Mouse (Mus musculus): ENCODE measurements around the gene Olfr1396. TPM values are rescaled to one million over a fixed set of nuclear protein-coding genes. Genes with fewer than 3 reads are reported as not detected.

Gene Olfr1396
- polyA plus RNA-seq, 1 experiment from 2014 or later, result not detected

DNA sequence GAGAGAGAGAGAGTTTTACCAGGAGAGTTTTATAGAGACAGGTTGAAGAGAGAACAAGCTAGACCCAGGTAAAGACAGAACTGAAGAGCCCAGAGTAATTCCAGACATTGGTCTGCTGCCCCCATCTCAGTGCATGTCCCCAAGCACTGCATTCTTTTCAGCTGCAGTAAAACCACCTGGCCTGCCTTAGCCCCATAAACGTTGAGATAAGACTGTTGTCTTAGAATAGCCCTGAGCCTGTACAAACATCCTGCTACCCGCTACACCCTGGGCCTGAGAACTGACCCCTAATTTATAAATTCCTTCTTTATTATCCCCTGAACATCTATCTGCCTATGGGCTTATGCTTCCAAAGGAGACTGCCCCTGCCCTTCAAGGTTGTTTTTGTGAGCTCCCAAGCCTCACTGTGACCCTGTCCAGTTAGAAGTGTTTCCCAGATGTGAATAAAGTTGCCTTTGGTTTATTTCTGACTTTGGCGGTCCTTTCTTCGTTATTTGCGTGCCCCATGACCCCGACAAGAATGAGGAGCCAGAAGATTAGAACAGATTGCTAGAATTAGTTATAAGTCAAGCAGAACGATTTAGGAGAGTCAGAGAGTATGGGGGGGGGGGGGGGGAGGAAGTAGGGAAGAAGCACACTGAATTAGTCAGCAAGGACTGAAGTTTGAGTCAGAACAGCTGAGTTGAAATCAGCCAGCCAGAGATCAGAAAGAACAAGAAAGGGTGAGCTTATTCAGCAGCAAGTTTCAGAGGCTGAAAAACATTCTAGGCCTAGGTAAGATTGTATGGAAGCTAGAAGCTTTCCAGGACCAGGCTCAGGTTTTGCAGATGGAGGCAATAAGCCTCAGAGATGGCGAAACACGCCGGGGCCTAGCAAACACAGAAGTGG, 6.8 kb downstream of the Olfr1396 start:
- ChIA-PET POLR2A (interaction anchor here (0.5 kb wide), 1 partner anchor 318 kb away, joined by 5 read pairs; no protein-coding TSS in a partner anchor), CTCF (interaction anchor here (0.6 to 4.5 kb wide), 9 partner anchors 12 to 320 kb away, joined by 3 to 21 read pairs (median 3); partner anchors contain the start of gene Irgm1)
- DNase-seq (ENCODE audit: low read depth, low spot score) (no peak), ATAC-seq (no peak)
- no peak for TF ChIP-seq CTCF (IDR thresholded peaks at IDR 0.05)
- peaks cover 10% of the 10 kb centered on the region for H3K27me3 ChIP-seq
- in situ Hi-C loops (cut with MboI; ENCODE audit: low pct_unique_long_range_greater_than_20kb), result loop anchor here (5.0 kb wide), 1 partner anchor 164 kb away; no protein-coding TSS in a partner anchor

GRCm38 (mm10) chr11:49105752-49106151, 8.9 kb downstream of the Olfr1396 start:
- ChIA-PET CTCF (no interaction called here), POLR2A (no interaction called here)
- in situ Hi-C loops (cut with MboI; ENCODE audit: low pct_unique_long_range_greater_than_20kb), result loop anchor here (5.0 kb wide), 1 partner anchor 167 kb away; no protein-coding TSS in a partner anchor
- ATAC-seq, result no peak
- TF ChIP-seq CTCF (IDR thresholded peaks at IDR 0.05), result no peak
- peaks cover 5% of the 10 kb centered on the region for H3K27me3 ChIP-seq
- no peak for DNase-seq (ENCODE audit: low read depth, low spot score)

DNA sequence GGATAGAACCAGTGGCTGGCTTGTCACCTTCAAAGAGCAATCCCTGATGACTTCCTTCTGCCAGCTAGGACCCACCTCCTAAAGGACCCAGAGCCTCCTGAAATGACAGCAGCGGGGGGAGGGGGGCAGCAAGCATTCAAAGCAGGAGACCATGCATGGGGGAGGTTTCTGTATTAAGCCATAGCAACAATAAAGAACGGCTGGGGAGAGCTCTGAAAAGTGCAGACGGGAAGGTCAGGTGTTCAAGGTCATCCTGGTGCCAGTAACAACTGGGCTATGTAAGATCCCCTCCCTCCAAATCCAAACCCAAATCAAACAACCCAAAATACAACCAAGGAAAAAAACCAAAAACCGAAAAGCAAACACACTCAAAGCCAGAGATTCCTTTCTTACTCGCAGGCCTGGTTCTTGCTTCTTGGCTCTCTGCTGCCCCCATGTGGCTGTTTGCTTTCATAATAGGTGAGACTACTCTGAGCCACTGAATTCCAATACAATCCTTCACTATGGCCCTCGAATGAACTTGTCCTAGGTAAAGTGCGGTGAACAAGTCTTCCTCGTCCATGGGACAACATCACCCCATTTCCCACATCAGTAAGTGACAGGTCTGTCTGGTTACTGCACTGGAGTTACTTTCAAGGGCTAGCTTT, 11.5 kb downstream of the Olfr1396 start:
- in situ Hi-C loops (cut with MboI; ENCODE audit: low pct_unique_long_range_greater_than_20kb), result no loop called here
- POLR2A ChIA-PET, result no interaction called here
- no peaks in the 10 kb centered on the region for H3K27me3 ChIP-seq
- peak; percentile 71 for ATAC-seq
- CTCF ChIA-PET, result interaction anchor here (0.7 to 2.7 kb wide), 7 partner anchors 12 to 244 kb away, joined by 3 to 22 read pairs (median 4); partner anchors contain the start of gene Irgm1
- no peak for DNase-seq (ENCODE audit: low read depth, low spot score)
- TF ChIP-seq CTCF (IDR thresholded peaks at IDR 0.05), result peak; percentile 91

DNA sequence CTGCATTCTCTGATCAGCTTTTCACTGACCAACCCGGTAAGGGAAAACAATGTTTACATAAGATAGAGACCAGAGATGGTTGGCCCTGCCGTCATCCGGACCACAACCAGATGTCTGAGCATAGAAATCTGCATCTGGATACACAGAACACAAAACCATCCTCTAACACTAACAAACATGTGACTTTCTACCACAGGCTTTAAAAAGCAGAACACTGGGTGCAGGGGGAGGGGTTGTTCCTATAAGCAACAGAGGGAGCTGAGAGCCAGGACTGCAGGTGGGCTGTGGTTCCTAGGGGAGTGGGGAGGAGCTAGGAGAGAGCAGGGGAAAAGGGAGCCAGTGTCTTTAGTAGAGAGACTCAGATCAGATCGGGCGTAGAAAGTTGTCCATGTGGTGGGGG, 13.2 kb downstream of the Olfr1396 start:
- in situ Hi-C loops (cut with MboI; ENCODE audit: low pct_unique_long_range_greater_than_20kb), result no loop called here
- TF ChIP-seq CTCF (IDR thresholded peaks at IDR 0.05), result no peak
- POLR2A ChIA-PET, result interaction anchor here (1.0 kb wide), 1 partner anchor 16 kb away, joined by 3 read pairs; no protein-coding TSS in a partner anchor
- ATAC-seq, result no peak
- no peaks in the 10 kb centered on the region for H3K27me3 ChIP-seq
- CTCF ChIA-PET, result interaction anchor here (1.7 to 2.4 kb wide), 3 partner anchors 10 to 243 kb away, joined by 3 to 8 read pairs (median 8); no protein-coding TSS in a partner anchor
- no peak for DNase-seq (ENCODE audit: low read depth, low spot score)

GRCm38 (mm10) chr11:49100409-49100808, 14.3 kb downstream of the Olfr1396 start:
- H3K27me3 ChIP-seq, result no peaks in the 10 kb centered on the region
- in situ Hi-C loops (cut with MboI; ENCODE audit: low pct_unique_long_range_greater_than_20kb), result no loop called here
- no peak for TF ChIP-seq CTCF (IDR thresholded peaks at IDR 0.05)
- POLR2A ChIA-PET, result interaction anchor here (1.0 kb wide), 1 partner anchor 15 kb away, joined by 3 read pairs; no protein-coding TSS in a partner anchor
- CTCF ChIA-PET, result interaction anchor here (1.7 to 2.4 kb wide), 4 partner anchors 9 to 241 kb away, joined by 3 to 10 read pairs (median 8); no protein-coding TSS in a partner anchor
- DNase-seq (ENCODE audit: low read depth, low spot score) (no peak), ATAC-seq (no peak)

GRCm38 (mm10) chr11:49095367-49095766, 19.3 kb downstream of the Olfr1396 start:
- ATAC-seq (peak; percentile 98), DNase-seq (ENCODE audit: low read depth, low spot score) (peak; percentile 82)
- POLR2A ChIA-PET, result no interaction called here
- H3K27me3 ChIP-seq, result no peaks in the 10 kb centered on the region
- in situ Hi-C loops (cut with MboI; ENCODE audit: low pct_unique_long_range_greater_than_20kb), result loop anchor here (5.0 kb wide), 2 partner anchors 223 to 298 kb away; partner anchors contain the start of gene Irgm1
- TF ChIP-seq CTCF (IDR thresholded peaks at IDR 0.05), result no peak
- CTCF ChIA-PET, result interaction anchor here (0.6 to 2.7 kb wide), 8 partner anchors 13 to 236 kb away, joined by 3 to 7 read pairs (median 4); no protein-coding TSS in a partner anchor

DNA sequence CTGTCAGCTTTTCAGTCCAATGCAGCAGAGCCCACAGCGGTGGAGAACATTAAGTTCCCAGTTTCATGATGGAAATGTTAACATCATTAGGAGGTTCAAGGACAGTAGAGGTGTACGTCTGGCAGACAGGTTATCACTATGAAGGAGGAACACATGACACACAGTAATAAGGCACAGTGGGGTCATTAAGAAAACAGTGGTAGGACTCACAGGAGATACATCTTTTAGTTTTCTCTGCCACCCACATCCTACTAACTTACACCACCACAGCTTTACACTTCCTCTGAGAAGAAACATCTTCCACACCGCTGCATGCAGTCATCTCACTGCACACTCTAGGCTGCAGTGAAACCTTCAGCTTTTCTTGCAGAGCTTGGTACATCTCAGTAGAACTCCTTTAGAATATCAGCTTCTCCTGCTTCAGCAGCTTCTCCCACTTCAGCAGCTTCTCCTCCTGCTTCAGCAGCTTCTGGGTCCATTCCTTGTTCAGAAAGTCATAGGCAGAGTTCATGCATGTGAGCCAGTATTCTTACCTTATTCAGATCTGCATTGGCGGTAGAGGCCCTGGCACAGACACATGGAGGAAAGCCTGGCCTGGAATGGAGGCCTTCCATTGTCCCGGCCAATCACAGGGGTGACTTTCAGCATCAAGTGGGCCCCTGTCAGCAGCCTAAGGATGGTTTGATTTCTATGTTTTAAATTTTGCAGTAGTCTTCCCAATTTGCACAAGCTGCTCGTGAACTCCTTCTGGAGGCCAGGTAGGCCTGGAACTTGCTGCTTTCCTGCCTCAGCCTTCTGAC, 20.6 kb downstream of the Olfr1396 start:
- POLR2A ChIA-PET, result interaction anchor here (0.6 kb wide), 1 partner anchor 211 kb away, joined by 7 read pairs; no protein-coding TSS in a partner anchor
- no peaks in the 10 kb centered on the region for H3K27me3 ChIP-seq
- CTCF ChIA-PET, result interaction anchor here (1.3 to 2.7 kb wide), 6 partner anchors 9 to 235 kb away, joined by 3 to 7 read pairs (median 4); no protein-coding TSS in a partner anchor
- in situ Hi-C loops (cut with MboI; ENCODE audit: low pct_unique_long_range_greater_than_20kb), result no loop called here
- ATAC-seq (no peak), DNase-seq (ENCODE audit: low read depth, low spot score) (no peak)
- TF ChIP-seq CTCF (IDR thresholded peaks at IDR 0.05), result no peak

GRCm38 (mm10) chr11:49092786-49093185, 21.9 kb downstream of the Olfr1396 start:
- DNase-seq (ENCODE audit: low read depth, low spot score), result no peak
- CTCF ChIA-PET, result interaction anchor here (1.2 to 2.7 kb wide), 5 partner anchors 8 to 298 kb away, joined by 3 to 8 read pairs (median 4); no protein-coding TSS in a partner anchor
- in situ Hi-C loops (cut with MboI; ENCODE audit: low pct_unique_long_range_greater_than_20kb), result no loop called here
- ATAC-seq, result no peak
- no peaks in the 10 kb centered on the region for H3K27me3 ChIP-seq
- POLR2A ChIA-PET, result no interaction called here
- no peak for TF ChIP-seq CTCF (IDR thresholded peaks at IDR 0.05)

DNA sequence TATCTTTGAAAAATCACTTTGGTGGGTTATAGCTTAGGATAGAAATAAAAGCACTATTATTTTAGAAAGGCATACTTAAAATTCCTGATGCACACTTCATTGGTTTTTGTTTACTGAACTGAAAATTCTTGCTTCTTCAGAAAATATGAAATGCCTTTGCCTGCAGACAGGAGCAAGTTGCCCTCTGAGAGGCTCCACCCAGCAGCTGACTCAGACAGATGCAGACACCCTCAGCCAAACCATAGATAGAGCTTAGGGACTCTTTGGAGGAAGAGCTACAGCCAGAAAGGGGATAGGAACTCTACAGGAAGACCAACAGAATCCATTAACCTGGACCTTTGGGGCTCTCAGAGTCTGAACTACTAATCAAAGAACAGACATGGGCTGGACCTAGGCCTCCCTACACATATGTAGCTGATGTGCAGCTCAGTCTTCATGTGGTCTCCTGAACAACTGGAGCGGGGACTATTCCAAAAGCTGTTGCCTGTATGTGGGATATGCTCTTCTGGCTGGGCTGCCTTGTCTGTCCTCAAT, 22.6 kb downstream of the Olfr1396 start:
- no peak for TF ChIP-seq CTCF (IDR thresholded peaks at IDR 0.05)
- CTCF ChIA-PET, result interaction anchor here (0.9 to 1.9 kb wide), 11 partner anchors 9 to 316 kb away, joined by 3 to 8 read pairs (median 3); no protein-coding TSS in a partner anchor
- DNase-seq (ENCODE audit: low read depth, low spot score), result no peak
- in situ Hi-C loops (cut with MboI; ENCODE audit: low pct_unique_long_range_greater_than_20kb), result no loop called here
- H3K27me3 ChIP-seq, result no peaks in the 10 kb centered on the region
- ATAC-seq, result no peak
- POLR2A ChIA-PET, result no interaction called here
